Mouse (Mus musculus) ES-E14 (cell line): ENCODE data around the gene Upk1b. TPM values are rescaled to one million over a fixed set of nuclear protein-coding genes. Genes with fewer than 3 reads are reported as not detected.

Experiments used
- DNase-seq: peaks from one replicate; pipeline ENCODE4 v3.0.0-alpha.2; 2013; ENCODE audit warnings: low read depth, low spot score
- H3K27ac ChIP-seq: 2 replicates; pipeline ENCODE4 v1.5.1; 2012; ENCODE audit warnings: low read depth, mild to moderate bottlenecking, low read length, moderate library complexity, mixed read lengths; ENCODE audit not compliant: poor library complexity, insufficient read depth, severe bottlenecking
- H3K36me3 ChIP-seq: 2 replicates; pipeline ENCODE4 v1.6.1; 2012; ENCODE audit warnings: mild to moderate bottlenecking, low read length, moderate library complexity, mixed read lengths; ENCODE audit not compliant: control insufficient read depth, poor library complexity, insufficient read depth, severe bottlenecking
- H3K4me1 ChIP-seq, 2 experiments: fragments of 150-350 bp in 1 of 2; sonication (generic) in 1 of 2; 2 replicates each; pipeline ENCODE4 v1.6.1; 2012; ENCODE audit warnings: low read length in 2 of 2, mild to moderate bottlenecking in 1 of 2, mixed read lengths in 1 of 2; ENCODE audit not compliant: control insufficient read depth in 2 of 2, insufficient read depth in 2 of 2, poor library complexity in 1 of 2
- H3K4me3 ChIP-seq, 2 experiments: fragments of 150-350 bp in 1 of 2; sonication (generic) in 1 of 2; 2 replicates each; pipeline ENCODE4 v1.5.1; 2012; ENCODE audit warnings: low read length in 2 of 2, low read depth in 1 of 2, mild to moderate bottlenecking in 1 of 2, mixed read lengths in 1 of 2; ENCODE audit not compliant: insufficient read depth in 1 of 2, poor library complexity in 1 of 2, severe bottlenecking in 1 of 2
- H3K9ac ChIP-seq: 2 replicates; pipeline ENCODE4 v1.6.1; 2012; ENCODE audit warnings: low read depth, mild to moderate bottlenecking, low read length, mixed read lengths; ENCODE audit not compliant: poor library complexity, insufficient read depth, severe bottlenecking
- H3K9me3 ChIP-seq: fragments of 150-350 bp; sonication (generic); 2 replicates; pipeline ENCODE4 v1.6.1; 2012; ENCODE audit warnings: low read depth, mild to moderate bottlenecking, low read length; ENCODE audit not compliant: control insufficient read depth, insufficient read depth
- CHD2 ChIP-seq: IDR thresholded peaks from 2 replicates; pipeline ENCODE4 v1.6.1; 2014; ENCODE audit warnings: mild to moderate bottlenecking, low read depth, low read length, inconsistent platforms
- HCFC1 ChIP-seq: IDR thresholded peaks from 2 replicates; pipeline ENCODE4 v1.6.1; 2012; ENCODE audit warnings: low read length, inconsistent platforms, borderline replicate concordance; ENCODE audit not compliant: insufficient read depth
- MAFK ChIP-seq: IDR thresholded peaks from 2 replicates; pipeline ENCODE4 v1.6.1; 2014; ENCODE audit warnings: mild to moderate bottlenecking, low read depth, low read length, inconsistent platforms; ENCODE audit not compliant: insufficient read depth
- ZC3H11A ChIP-seq: IDR thresholded peaks from 2 replicates; pipeline ENCODE4 v1.6.1; 2012; ENCODE audit warnings: low read depth, mild to moderate bottlenecking, inconsistent platforms, low read length, borderline replicate concordance
- ZNF384 ChIP-seq: IDR thresholded peaks from 2 replicates; pipeline ENCODE4 v1.6.1; 2012; ENCODE audit warnings: low read depth, low read length, inconsistent platforms
- in situ Hi-C, 2 experiments: fragments of 600-800 bp; cut with MboI; formaldehyde crosslinking; loops; one replicate each; pipeline ENCODE4 v1.15.1; 2025; ENCODE audit warnings: low sequenced_read_pairs in 2 of 2, inconsistent platforms in 1 of 2; ENCODE audit not compliant: unreplicated experiment in 2 of 2
- total RNA-seq: library from RNA; depleted of rRNA; stranded (reverse); fragments of 300-350 nt; gene quantifications from 2 replicates; pipeline ENCODE4 v1.2.3, GENCODE M21; 2012

Upk1b gene
- total RNA-seq, 1 experiment = 0.85 TPM

GRCm38 (mm10) chr16:38757626-38758025, 42.5 kb downstream of the Upk1b start:
- in situ Hi-C loops = no loop called here
- Histone ChIP-seq H3K9me3 (no peaks in the 10 kb centered on the region), H3K4me3 (no peak overlapping the region), H3K4me1 (no peaks in the 10 kb centered on the region), H3K27ac (no peak overlapping the region), H3K9ac (no peak overlapping the region), H3K36me3 (peaks cover 2% of the 10 kb centered on the region; the same call in 1 of the 2 replicates)
- TF ChIP-seq CHD2 (no peak), HCFC1 (no peak)
- DNase-seq = no peak

GRCm38 (mm10) chr16:38756572-38756971, 43.6 kb downstream of the Upk1b start:
- Histone ChIP-seq H3K36me3 (peaks cover 2% of the 10 kb centered on the region; the same call in 1 of the 2 replicates), H3K4me1 (no peaks in the 10 kb centered on the region), H3K27ac (no peak overlapping the region), H3K9ac (no peak overlapping the region), H3K9me3 (no peaks in the 10 kb centered on the region), H3K4me3 (no peak overlapping the region)
- no peak for DNase-seq
- in situ Hi-C loops = no loop called here
- TF ChIP-seq MAFK (no peak), CHD2 (no peak), ZC3H11A (no peak), ZNF384 (no peak), HCFC1 (no peak)

GRCm38 (mm10) chr16:38756177-38756503, 44.0 kb downstream of the Upk1b start:
- Histone ChIP-seq H3K4me3 (no peak overlapping the region), H3K9me3 (no peaks in the 10 kb centered on the region), H3K9ac (no peak overlapping the region), H3K36me3 (peaks cover 2% of the 10 kb centered on the region; the same call in 1 of the 2 replicates), H3K4me1 (no peaks in the 10 kb centered on the region), H3K27ac (no peak overlapping the region)
- in situ Hi-C loops = no loop called here
- DNase-seq = no peak
- TF ChIP-seq MAFK (no peak), HCFC1 (no peak), ZC3H11A (no peak), ZNF384 (no peak), CHD2 (no peak)

GRCm38 (mm10) chr16:38755452-38756176, 44.5 kb downstream of the Upk1b start:
- in situ Hi-C loops = no loop called here
- no peak for DNase-seq
- H3K27ac ChIP-seq = no peak overlapping the region

More at GRCm38 (mm10) chr16:38755452-38756176, 44.5 kb downstream of the Upk1b start:
- Histone ChIP-seq H3K36me3 (peaks cover 2% of the 10 kb centered on the region; the same call in 1 of the 2 replicates), H3K4me3 (no peak overlapping the region), H3K9me3 (no peaks in the 10 kb centered on the region), H3K4me1 (no peaks in the 10 kb centered on the region), H3K9ac (no peak overlapping the region)
- no peak for TF ChIP-seq MAFK
- TF ChIP-seq HCFC1 = no peak
- TF ChIP-seq ZNF384 = no peak
- TF ChIP-seq CHD2 = no peak
- TF ChIP-seq ZC3H11A = no peak
